Mouse (Mus musculus) cerebellum, postnatal 36 days (tissue): ENCODE data around the gene Fam71b.
A peak's percentile ranks its signal among the peaks of the same experiment; 100 is the strongest.

ENCODE experiments used
- DNase-seq, 2 experiments: peaks; one replicate each; pipeline ENCODE4 v3.0.0; 2021 to 2022; ENCODE audit warnings: mixed read lengths in 2 of 2

Gene Fam71b

DNA sequence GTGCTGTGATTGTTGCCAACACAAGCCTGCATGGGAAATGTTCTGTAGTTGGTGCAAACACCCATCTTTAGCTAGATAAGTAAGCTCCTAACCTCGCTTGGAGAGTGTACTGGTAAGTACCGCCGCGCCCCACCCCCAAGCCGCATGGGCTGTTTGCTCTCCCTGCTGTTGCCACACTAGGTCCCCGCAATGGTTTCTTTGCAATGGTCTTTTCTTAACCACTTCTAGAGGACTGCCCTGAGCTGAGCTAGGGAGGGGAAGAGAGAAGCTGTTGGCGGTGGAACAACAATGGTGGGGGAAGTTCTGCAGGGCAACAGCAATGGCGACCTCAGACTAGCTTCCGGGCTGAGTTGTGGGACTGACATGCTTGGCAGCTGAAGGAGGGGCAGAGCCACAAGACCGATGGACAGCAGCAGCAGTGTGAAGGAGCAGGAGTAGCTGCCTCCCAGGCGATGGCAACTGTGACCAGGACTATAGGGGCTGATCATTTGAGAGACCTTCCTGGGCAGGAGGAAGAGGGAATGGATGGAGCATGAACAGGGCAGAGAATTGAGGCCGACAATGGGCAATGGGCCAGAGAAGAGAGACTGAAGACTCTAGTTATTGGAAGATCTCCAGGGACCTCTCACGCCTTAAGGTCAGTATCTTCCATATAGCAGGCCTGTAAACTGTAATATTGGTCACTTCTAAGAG, at the start of gene Fam71b:
Fam71b (plus strand) TSS at position 393 of the 693 bp plus-strand sequence.
- no peak for DNase-seq

DNA sequence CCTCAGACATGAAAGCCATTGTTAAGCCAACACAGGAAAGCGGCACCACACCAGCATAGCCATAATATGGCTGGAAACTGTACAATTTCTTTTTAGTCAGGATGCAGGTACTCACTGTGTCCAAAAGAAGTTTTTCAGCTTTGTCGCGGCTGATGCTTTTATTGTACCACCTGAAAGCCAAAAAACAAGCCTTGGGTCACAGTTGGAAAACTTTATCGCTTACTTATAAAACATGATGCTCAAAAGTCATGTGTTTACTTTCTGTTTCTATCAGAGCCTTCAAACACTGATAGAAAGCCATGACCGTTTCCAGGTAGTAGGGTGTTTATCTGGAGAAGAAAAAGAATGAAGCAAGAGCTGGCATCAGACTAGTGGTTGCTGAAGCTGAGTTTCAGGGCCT, 48.6 kb upstream of the Fam71b start:
- DNase-seq, result no peak

DNA sequence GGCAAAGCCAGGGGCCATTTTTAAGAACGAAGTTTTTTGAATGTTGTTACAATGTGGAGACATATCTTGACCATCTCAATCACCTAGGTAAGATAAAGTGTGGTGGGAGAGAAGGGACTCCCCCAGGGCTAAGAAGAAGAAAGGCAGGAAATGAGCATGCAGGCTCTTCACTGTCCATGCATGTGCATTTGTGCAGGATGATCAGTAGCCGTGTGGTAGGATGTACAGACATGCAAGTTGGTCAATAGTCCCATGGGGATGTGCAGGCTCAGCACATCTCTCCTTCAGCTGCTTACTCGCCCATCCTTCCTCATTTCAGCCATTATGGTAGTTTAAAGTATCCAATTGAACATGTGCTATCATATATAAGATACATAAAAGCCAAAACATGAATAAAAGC, 47.9 kb upstream of the Fam71b start:
- DNase-seq, result no peak

DNA sequence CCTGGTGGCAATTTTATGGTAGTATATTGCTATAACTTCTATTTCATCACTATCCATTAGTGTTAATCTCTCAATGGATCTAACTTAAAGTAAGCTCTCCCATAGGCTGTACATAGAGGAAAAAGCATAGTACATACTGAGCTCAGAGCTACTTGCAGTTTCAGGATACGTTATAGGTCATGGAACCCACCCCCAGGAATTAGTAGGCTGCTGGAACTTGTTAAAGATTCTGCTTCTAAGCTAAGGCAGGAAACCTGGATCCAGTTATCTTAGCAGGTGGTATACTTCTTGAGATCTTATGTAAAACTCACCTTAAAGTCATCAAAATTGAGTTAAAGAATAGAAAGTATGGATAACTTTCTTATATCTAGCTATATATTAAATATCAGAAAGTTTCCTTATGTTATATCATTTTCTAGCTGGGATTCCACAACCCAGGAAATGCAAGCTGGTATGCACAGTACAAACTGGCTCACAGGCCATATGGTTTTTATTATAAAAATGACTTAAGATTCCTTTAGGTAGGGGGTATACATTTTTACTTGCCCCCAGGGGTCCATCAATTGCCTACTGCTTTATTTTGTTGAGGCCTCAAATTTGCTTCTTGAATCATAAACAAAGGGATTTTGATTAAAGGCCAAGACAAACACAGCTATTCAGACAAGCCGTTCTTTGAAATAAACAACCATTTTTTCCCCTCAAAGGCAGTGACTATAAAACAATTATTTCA, 46.5 kb upstream of the Fam71b start:
- DNase-seq, result no peak

DNA sequence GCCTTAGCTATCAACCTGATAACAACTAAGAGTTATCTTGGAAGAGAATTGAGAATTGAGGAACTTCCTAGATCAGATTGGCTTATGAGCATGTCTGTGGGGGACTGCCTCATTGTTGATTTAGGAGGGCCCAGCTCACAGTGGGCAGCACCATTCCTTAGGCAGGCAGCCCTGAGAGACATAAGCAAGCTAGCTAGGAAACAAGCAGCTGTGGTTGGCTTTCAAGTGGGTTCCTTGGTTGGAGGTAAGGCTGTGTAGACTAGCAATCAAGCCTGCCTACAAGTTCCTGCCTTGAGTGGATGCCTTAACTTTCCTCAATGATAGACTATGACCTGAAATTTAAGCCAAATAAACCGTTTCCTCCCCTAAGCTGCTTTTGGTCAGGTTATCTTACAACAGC, 38.0 kb upstream of the Fam71b start:
- DNase-seq, result no peak

DNA sequence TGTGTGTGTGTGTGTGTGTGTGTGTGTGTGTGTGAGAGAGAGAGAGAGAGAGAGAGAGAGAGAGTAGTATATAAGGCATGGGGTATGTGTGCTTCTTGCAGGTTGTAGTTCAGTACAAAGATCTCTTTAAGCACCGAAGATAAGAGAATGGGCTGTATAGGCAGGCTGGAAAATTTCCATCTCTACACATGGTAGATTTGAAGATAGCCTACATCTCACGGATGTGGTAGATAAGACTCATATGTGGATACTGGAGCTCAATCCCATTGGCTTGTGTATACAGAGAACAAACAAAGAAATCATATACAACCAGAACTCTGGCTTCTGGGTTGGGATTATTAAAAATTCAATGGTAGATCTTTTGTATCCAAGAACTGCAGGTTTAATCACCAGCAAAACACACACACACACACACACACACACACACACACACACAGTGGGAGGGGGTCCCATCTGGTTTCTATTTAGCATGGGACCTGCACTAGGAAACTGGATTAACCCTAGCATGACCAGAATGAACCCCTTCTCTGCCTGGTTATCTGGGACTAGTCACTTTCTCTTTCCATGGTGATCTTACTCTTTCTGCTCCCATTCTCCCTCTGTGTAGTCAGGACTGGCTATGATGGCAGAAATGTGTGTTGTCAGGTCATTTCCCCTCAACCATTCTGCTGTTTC, 35.2 kb upstream of the Fam71b start:
- no peak for DNase-seq

DNA sequence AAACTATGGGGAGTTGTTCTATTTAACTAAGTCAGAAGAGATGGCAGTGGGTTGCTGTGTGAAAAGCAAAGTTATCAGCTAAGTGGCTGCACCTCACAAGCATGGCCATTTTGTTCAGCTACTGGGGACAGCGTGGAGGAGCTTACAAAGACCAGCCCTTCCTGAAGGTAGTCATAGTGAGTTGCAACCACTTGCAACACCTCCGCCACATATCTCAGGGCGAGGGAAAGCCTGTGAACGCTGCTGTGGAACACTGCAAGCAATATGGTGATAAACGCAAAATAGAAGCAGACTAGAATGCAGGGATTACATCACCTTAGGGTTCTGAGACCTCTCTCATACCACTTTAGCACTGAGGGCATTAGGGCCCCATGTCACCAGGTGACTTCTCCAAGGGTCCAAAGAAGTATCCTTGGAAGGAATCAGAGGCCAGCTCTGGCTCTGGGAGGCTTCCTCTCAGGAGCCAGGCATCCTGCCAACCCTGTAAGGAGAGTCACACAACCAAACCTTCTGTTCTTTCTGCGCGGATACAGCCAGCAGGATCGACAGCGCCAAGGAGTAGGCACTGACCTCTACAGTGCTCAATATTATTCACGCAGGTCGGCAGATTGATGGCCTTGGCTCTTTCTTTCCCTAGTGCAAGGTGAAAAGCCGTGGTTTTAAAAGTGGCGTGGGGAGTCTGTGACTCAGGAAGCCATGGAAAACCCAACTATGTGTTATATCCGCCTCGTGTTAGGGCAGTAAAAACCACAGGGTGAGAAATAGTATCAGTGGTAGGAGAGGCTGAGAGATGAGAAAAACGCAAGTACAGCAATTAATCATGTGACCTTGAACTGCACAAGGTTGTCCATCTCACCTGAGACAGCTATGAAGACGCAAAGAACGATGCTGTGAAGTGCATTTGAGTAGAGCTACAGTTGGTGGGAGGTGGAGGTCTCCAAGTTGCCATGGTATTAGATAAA, 34.0 kb upstream of the Fam71b start:
- DNase-seq, result peak; percentile 55 to 57

DNA sequence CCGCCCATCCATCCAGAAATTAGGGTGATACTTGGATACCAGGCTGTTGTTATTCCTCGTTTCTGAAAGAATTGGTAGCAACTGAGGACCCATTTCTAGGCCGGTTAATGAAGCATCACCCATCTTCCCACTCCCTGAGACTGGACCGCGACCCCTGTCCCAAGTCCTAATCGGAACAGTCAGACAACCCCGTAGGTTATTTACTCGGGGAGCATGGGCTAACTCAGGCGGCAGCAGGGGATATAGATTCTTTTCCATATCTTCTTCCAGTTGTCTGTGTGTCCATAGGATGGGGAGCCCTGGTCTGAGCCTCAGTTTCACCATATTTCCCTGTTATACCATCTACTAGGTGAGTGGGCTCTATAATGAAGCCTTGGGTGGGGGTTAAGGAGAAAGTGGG, 32.5 kb upstream of the Fam71b start:
- no peak for DNase-seq

DNA sequence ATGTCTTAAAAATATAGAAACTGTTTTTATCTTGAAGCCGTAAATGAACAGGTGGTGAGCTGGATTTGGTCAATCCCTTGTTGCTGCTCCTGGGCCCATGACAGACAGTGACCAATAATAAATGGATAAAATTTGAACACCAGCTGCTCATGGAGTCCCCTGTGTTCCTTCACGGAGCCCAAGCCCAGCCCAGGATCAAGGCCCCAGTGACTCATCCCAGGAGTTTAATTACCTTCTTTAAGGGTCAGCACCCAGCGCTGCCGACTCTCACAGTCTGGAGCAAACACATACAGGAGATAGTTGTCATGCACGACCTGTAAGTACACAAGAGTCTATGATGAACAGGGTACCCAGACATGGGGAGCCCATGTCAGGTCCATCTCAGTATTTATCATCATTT, 30.6 kb upstream of the Fam71b start:
- DNase-seq, result no peak

DNA sequence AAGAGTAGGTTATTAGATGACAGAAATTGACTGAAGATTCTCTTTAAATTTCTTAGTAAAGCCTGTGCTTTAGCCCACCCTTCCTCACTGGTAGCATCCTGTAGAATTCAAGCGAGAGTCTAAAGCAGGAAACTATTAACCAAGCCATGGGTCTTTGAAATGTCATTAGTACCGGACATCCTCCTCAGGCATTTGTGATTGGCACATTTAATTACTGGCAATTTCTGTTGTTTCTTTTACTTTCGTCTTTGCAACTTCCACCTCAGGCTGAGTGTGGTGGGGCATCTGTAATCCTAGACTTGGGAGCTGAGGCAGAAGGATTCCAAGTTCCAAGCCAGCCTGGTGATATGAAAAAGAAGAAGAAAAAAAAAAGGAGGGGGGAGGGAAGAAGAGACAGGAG, 30.0 kb upstream of the Fam71b start:
- DNase-seq, result no peak

DNA sequence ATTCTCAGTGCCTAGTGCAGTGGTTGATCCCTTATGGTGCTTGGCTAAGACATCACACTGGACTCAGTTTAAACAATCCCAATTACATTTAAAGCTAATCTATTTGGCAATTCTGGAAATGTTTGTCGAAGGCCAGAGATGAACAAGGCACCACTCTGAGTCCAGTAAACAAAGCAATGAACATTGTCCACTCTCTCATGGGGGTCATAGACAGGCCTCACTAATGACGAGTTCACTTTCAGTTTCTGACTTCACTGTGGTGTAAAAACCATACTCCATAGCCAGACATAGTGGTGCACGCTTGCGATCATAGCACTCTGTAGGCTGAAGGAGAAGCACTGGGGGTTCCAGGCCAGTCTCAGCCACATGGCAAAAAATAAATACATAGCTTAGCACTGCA, 25.9 kb upstream of the Fam71b start:
- DNase-seq, result no peak

DNA sequence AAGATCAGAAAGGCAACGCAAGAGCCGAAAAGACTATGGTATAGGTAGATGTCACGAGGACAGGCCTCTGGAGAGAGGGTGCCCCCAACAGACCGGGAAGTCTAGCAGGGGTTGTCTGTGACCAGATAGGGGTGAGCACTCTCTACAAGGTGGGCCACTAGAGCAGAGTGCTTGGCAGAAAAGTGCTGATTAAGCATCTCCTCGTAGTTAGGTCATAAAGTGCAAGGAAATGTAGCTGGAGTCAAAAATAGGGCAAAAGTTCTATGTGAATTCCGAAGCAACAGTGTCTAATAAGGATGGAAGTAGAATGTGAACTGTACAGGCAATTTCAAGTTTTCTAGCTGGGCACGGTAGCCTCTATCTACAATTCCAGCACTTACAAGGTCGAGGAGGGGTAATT, 25.1 kb upstream of the Fam71b start:
- DNase-seq, result no peak

DNA sequence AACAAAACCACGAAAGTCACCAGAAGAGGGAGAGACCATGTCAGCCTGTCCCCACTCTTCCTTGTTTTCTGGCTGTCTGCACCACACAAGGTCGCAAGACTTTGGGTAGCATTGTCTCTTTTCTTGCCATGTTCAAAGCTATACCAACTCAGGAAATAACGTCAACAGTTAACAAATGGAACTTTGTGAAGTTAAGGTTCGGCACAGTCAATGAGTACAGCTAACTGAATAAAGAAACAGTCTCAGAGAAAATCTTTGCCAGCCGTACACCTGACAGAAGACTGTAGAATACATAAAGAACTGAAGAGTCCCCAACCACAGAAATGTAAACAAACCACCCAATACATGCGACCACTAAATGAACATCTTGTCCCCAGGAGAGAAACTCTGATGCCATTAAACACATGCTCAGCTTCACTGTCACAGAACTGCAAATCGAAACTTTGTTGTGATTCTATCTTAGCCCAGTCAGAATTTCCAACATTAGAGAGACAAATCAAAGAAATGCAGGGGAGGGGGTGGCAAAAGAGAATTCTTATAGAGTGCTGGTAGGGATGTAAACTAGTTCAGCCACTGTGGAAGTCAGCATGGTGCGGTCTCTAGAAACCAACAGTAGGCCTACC, 23.9 kb upstream of the Fam71b start:
- DNase-seq, result no peak

DNA sequence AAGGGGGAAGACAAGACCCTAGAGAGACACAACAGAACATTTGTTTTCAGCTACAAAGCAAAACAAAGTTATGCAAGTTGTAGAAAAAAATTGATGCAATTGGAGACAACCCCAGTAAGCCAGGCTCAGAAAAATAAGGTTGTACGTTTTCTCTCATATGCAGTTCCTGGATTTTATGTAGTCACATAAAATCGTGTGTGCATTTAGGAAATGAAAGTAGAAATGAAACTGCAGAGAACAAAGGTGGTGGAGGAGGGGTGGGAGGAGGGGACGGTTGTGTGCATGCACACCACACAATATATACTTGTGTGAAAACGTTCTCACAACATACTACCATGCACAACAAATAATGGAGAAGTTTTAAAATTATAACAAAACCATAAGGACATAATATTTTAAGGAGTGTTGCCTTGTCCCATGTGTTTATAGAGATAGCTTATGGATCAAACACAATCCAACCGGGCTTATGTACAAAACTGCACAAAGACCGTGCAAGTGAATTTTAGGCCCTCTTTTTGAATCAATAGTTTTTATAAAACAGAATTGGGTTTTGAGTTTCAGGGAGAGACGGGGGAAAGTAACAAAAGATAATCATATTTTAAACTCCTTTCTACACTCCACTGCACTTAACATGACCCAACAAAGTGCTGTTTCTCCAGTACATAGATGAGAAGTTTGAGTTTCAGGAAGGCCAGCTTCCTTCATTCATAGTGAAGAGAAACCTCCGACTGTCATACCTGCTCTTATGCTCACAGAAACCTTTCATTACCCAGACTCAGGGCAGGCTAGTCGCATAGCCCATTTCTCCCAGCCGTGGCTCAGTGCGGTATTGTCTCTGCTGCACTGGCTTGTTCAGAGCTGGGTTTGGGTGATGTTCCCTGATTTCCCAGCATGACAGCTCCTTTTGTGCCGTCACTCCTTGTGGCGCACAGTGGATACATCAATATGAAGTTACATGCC, 23.0 kb upstream of the Fam71b start:
- DNase-seq, result no peak

DNA sequence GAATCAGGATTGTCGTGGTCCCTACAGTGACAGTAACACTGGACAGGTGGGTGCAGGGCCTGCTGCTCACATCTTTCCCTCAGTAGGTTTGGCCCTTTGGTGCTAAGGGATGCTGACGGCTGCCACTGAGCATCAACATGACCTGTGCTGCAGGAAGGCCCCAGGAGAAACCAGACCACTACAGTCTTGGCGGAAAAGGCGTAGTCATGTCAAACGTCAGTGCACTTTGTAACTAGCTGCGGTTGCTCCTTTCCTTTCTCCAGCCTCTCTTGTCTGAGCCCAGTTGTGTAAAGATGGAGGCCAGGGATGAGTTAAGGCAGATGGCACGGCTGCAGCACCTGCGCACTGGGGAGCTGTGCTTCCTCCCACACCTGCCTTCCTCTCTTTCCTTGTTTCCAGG, 21.3 kb upstream of the Fam71b start:
- no peak for DNase-seq

DNA sequence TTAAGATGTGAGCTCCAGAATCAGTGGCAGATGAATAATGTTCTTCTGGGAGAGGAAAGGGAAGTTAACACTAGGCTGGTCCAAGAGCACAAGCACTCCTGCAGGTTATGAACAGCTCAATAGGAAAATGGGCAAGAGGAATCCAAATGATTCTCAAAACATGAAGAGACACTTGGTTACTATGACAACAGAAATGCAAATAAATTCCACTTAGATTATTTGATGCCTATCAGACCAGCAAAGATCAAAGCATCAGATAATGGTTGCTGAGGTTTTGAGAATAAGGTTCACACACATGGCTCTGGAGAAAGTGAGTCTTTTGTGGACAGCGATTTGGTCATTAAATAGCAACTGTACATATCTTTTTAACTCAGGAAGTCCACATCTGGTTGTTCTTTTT, 19.0 kb upstream of the Fam71b start:
- no peak for DNase-seq

DNA sequence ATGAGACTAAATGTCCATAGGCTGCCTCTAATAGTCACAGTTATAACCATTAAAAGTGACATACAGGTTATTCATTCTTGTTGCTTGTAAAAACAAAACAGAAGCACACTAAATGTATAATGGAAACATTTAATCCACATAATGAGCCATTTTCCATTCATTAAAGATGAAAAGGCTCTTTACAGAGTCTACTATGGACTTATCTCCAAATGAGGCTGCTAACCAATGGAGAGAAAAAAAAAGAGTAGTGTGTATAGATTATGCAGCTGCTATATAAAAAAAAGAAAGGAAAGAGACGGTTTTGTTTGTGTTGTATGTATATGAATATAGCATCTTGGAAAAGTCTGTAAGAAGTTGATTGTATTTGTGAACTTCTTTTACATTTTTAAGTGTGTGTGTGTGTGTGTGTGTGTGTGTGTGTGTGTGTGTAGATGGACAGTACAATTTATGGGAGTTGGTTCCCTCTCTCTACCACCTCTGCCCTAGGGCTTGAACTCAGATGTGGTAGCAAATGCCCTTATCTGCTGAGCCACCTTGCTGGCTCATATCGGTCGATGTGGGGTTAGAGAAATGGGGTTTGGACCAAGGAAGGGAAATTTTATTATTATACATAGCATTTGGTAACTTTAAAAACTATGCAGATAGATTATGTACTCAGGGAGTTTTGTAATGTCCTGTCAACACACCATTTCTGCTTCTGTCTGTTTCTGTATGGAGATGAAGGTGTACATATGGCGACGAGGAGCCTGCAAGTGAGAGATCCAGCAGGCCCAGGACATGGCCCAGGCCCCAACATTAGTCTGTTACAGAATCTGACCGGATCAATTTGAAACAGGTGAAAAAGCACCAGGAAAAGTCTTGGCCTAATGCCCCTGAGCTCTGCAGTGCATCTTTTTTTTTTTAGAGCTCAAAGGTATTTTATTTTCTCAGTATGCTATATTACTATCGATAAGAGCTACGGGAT, 18.3 kb upstream of the Fam71b start:
- DNase-seq, result no peak

DNA sequence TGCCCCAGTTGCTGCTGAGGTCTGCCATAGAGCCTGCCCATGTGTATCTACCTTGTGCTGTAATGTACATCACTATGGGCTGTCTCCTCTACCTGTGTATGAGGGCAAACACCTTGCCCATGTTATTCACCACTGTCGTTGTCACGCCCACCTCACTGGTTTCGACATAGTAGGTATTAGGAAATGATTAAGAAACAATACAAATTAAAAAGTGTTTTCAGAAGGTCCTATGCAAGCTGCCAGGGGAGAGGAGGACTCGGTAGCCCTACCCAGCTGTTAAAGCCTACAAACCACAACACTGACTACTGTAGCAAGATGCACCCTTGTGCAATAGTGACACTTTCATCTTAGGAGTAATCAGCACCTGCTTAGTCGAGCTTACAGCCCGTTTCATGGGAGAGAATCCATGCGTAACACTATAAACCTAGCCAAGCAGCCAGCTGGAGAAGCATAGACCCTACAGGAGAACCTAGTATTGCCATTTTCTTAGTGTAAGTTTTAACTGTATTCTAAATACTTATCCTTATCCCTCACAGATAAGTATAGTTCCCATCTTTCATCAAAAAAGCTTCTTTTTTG, 16.2 kb upstream of the Fam71b start:
- DNase-seq, result no peak

DNA sequence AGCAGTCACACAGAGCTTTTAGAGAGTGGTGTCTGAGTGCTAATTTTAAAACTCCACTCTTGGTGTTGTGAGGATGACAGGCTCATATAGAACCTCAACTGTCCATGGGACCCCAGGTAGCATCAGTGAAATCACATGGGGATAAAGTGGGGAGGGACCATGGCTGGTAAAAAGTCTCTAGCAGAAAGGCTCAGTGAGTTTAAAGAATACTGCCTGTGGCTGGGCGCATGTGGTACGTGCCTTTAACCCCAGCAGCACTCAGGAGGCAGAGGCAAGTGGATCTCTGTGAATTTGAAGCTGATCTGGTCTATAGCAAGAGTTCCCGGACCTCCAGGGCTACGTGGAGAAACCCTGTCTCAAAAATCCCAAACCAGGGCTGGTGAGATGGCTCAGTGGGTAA, 13.9 kb upstream of the Fam71b start:
- no peak for DNase-seq

DNA sequence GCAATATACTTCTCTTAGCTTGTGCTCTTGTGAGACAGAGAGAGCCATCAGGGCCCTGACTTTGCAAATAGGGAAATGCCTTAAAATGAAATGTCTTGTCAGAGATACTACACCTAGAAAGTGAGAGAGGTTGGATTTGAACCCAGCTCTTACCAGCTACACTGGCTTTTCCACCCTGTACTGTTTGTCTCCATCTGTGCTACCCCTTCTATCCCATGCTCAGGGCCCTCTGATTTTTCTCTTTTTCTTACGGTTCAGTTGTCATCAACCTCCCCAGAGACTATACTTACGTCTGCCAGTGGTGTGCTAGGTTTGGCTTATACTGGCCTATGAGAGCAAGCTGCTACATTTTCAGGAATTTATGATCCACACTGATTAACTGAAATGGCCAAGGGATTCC, 11.4 kb upstream of the Fam71b start:
- no peak for DNase-seq
